Mouse (Mus musculus): ENCODE results near the gene Gm3488.
"Not testable (repeated sequence)": the region's sequence is repeated elsewhere in the genome, so short reads cannot be mapped to it uniquely, and the experiment has no call there.

Gene Gm3488

DNA sequence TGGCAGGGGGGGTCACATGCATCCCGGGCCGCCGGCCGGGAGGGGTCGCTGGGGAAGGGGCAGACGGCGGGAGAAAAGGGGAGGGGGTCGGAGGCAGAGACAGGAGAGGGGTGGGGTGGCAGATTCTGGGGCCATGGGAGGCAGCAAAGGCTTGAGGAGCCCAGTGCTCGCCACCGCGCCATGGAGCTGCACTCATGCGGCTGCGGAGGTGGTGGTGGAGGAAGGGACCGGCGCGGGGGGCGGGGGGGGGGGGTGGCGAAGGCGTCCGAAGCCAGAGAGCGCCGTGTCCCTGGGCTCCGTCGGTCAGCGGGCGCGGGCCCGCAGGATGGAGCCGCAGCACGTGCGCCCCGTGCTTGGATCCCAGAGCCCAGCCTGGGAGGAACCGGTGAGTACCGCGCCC lies at the start of gene Gm3488:
Gm3488 (plus strand) TSS at position 301 of the 400 bp plus-strand sequence.
- not testable (repeated sequence) for DNase-seq (ENCODE audit: low spot score in 2 of 2)

- not testable (repeated sequence) for DNase-seq (ENCODE audit: low spot score in 2 of 2)
Measured at GRCm38 (mm10) chr14:5455367-5455766, 46.1 kb upstream of the Gm3488 start, which contains the start of gene Gm3194. TSS of gene Gm3194 (minus strand) at chr14:5455467.

- not testable (repeated sequence) for DNase-seq (ENCODE audit: low spot score in 2 of 2)
Measured at GRCm38 (mm10) chr14:5460469-5460868, 41.0 kb upstream of the Gm3488 start.

- not testable (repeated sequence) for DNase-seq (ENCODE audit: low spot score in 2 of 2)
Measured at GRCm38 (mm10) chr14:5477730-5478129, 23.7 kb upstream of the Gm3488 start, which contains the start of gene Gm8246. TSS of gene Gm8246 (minus strand) at chr14:5477830.

GRCm38 (mm10) chr14:5483907-5484306 lies 17.6 kb upstream of the Gm3488 start, which contains the start of gene Gm3187:
TSS of gene Gm3187 (plus strand) at chr14:5484207.
- not testable (repeated sequence) for DNase-seq (ENCODE audit: low spot score in 2 of 2)

- DNase-seq (ENCODE audit: low spot score in 2 of 2) = not testable (repeated sequence)
Measured at GRCm38 (mm10) chr14:5538196-5538595, 36.7 kb downstream of the Gm3488 start, which contains the start of gene Gm3532. TSS of gene Gm3532 (plus strand) at chr14:5538496.

Data from frontal cortex, postnatal 36 days (tissue).